Mouse (Mus musculus) embryonic fibroblast, embryonic 13.5 days (primary cell): ENCODE data around the gene Prdm8.

ENCODE experiments used
- CTCF ChIP-seq: IDR thresholded peaks from 2 replicates; pipeline ENCODE4 v1.5.1; 2011; ENCODE audit warnings: mild to moderate bottlenecking, control low read depth, low read length, moderate library complexity, borderline replicate concordance; ENCODE audit not compliant: insufficient read depth
- POLR2A ChIP-seq: IDR thresholded peaks from 2 replicates; pipeline ENCODE4 v1.6.1; 2011; ENCODE audit warnings: low read depth, mild to moderate bottlenecking, control low read depth, low read length, moderate library complexity

- no peak for TF ChIP-seq CTCF
- no peak for TF ChIP-seq POLR2A
These were observed 55.0 kb downstream of the Prdm8 start for GRCm38 (mm10) chr5:98221956-98222355.
